Mouse (Mus musculus): ENCODE measurements around the gene Dock1.

GRCm38 (mm10) chr7:135065301-135065700 is 394.8 kb downstream of the Dock1 start:
- no peak for TF ChIP-seq GATA1 (IDR thresholded peaks at IDR 0.05; ENCODE audit: borderline replicate concordance, low read length)
- TF ChIP-seq FLI1 (IDR thresholded peaks at IDR 0.05; ENCODE audit: low read length), result no peak
